Mouse (Mus musculus): Measurements from ENCODE around the gene Stx4a. TPM values are rescaled to one million over a fixed set of nuclear protein-coding genes. Genes with fewer than 3 reads are reported as not detected.

The Stx4a gene
- 39.6 and 41.1 TPM in 2 replicates for polyA plus RNA-seq (2012; rRNA removed)

DNA sequence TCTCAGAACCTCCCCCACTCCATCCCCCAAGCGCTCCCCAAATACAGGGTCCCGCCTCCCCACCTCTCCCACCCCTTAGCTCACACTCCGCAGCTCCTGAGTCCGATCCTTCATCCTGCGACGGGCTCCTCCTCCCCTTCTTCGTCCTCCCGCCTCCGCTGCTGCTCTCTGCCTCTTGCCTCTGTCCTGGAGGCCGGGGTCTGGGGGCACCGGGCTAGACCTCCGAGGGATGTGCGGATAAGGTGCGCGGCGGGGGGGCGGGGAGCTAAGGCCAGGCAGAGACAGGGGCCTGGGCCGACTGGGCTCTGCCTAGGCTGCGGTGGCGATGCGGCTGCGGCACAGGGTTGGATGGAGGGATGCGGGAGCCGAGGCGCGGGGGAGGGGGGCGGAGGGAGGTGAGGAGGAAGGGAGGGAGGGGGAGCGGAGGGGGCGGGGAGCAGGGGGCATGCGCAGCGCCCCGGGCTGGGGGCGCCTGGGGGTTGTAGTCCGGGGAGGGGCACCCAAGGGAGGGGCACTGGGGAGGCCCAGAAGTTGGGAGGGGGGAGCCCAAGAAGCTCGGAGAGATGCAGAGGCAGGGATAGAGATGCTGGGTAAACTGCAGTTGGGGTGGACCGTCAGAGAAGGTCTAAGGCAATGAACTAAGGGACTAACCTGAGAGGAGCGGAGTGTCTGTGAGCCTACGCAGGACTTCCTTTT, at the start of gene Stx4a, which contains the start of gene Stx1b:
Gene Stx4a, plus strand, starts transcription at position 119 of the 696 bp plus-strand sequence.
Gene Stx1b, minus strand, starts transcription at position 374 of the 696 bp plus-strand sequence.

DNA sequence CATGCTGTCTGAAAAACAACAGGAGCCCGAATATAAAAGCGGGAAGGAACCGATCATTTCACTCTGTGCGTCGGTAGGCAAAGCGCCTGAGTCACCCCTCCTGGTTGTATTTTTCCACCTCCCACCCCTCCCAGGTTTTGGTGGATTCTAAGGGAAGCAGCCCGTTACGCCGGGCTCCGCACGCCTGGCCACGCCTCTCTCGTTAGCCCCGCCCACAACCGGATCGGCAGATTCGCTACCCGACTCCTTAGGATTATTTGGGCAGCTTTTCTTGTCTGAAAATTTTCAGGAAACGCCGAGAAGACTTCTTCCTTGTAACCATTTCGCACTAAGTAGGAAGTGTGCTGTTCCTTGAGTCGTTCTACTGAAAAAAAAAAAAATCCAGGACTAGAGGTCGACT, 47.7 kb upstream of the Stx4a start, which contains the start of gene Setd1a:
Gene Setd1a, plus strand, starts transcription at position 245 of the 400 bp plus-strand sequence.

DNA sequence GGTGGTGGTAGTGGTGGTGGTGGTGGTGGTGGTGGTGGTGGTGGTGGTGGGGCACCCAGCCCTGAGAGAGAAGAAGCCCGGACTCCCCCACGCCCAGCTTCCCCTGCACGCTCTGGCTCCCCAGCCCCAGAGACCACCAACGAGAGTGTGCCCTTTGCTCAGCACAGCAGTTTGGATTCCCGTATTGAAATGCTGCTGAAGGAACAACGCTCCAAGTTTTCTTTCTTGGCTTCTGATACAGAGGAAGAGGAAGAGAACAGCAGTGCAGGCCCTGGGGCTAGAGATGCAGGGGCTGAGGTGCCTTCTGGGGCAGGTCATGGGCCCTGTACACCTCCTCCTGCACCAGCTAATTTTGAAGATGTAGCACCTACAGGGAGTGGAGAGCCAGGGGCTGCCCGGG, 38.8 kb upstream of the Stx4a start, which contains the start of gene Gm49388:
Gene Gm49388, plus strand, starts transcription at position 301 of the 400 bp plus-strand sequence.

DNA sequence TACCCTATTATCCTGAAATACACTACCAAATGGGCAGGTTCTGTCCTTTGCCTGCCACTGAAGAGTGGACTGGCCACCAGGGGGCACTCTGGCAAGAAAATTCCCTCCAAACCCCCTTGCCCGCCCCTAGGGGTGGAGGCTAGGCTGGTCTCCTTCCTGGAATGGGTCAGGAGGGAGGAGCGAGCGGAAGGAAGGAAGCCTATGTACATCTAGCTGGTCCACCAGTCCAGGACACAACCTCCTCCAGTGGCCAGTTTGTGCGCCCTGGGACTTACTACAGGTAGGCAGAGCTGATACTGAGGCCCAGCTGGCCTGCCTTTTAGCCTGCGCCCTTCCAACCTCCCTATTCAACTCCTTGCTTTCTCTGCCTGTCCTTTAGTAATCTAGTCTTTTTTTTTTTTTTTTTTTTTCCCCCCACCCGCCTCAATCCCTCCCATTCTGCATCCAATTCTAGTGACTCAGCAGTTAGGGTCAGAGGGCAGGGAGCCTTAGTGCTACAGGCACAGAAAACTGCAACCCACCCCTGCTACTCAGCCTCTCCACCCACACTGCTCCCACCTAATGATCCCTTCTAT, 23.6 kb upstream of the Stx4a start, which contains the start of gene Hsd3b7:
Gene Hsd3b7, plus strand, starts transcription at position 170 of the 575 bp plus-strand sequence.

DNA sequence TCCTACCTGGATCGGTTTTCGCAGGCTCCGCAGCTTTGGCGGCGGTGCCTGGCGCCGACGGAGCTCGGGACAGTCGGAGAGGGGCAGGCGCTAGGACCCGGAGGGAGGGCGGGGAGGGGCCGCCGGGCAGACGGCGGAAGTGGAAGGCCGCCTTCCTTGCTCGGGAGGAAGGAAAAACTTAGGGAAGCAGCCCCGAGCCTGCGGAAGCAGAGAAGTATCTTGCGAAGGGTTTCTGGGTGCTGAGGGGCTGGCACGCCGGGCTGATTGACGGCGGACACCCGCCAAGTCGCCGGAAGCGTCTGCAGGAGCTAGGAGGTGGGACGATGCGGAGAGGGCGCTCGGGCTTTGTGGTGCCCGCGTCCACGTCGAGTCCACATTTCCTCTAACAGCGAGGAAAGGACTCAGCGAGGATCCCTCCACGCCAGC, 52.0 kb downstream of the Stx4a start, which contains the start of gene Zfp646:
Gene Zfp646, plus strand, starts transcription at position 181 of the 426 bp plus-strand sequence.

DNA sequence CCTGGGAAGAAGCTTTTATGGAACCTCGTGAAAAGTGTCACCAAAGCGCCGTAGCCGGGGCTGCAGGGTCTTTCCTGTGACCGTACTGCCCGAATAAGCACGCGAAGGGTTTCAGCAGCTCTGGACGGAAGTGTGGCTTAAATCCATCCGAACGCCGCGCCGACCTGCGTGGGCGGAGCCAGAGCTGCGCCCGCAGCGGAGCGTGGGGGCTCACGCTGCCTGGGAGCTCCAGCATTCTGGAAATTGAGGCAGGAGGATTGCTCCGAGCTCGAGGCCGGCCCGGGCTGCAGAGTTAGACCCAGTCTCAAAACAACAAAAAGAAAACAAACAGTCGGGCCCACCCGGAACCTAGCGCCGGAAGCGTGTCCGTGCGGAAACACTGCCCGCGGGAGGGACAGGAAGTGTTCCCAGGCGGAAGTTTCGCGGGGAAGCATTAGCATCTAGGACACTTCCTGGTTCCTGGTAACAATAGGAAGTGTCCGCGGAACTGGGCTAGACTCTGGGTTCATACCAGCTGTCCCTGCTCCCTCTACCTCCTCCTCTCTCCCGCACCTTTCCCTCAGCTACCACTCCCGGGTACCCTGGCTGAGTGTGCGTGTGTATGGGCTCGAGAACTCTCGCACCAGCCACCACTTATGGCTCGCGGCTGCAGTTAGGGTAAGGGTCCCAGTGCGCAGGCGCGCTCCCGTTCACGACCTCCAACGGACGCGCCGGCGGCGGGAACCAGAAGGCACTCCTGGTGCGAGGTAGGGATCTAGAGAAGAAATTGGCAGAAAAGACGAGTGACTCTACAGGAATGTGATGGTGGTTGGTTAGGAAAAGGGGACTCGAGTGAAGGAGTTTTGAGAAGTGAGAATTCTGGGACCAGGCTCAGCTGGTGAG, 52.6 kb downstream of the Stx4a start, which contains the start of gene Zfp668:
Gene Zfp668, minus strand, starts transcription at position 362 of the 882 bp plus-strand sequence.

DNA sequence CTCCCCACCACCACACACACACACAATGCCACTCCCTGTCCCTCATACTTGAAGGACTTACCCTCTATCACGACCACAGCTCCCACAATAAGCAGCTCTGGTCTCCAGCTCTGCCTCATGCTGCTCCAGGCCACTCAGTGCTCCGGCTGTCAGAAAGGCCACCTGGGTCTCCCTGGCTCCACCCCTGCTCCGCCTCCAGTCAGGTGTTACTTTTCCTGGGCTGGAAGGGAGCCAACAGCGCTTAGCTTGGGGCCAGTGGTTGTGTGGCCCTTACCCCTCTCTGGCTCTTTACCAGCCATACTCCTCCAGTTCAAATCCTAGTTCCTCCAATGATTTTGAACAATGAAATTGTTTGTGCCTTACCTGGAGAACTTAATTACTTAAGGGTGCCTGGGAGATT, 66.7 kb downstream of the Stx4a start, which contains the start of gene Prss53:
Gene Prss53, minus strand, starts transcription at position 173 of the 400 bp plus-strand sequence.

DNA sequence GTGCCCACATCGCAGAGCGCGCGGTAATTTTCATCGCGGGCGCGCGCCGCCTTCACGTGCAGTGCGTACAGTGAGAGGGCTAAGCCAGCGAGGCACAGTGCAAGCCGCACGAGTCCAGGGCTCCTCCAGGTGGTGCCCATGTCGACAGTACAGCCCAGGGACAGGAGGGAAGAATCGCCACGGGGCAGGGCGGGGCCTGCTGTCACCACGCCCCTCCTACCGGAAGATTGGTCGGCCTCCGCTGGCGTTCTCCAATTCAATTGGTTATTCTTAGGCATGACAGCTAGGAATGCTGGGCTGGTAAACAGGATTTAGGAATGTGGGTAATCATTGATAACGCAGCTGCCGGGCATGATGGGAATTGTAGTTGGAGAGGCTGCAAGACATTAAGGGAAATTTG, 71.3 kb downstream of the Stx4a start, which contains the start of the genes Gm21974 and Vkorc1:
Gene Gm21974, minus strand, starts transcription at position 13 of the 400 bp plus-strand sequence.
Gene Vkorc1, minus strand, starts transcription at position 176 of the 400 bp plus-strand sequence.

Other genes with a start within 250 kb of the Stx4a start
- gene Ccdc189, start 235.7 kb upstream of the Stx4a start, polyA plus RNA-seq (2012; rRNA removed) = 3.1 and 4.4 TPM in 2 replicates
- gene Rnf40, start 235.5 kb upstream of the Stx4a start, polyA plus RNA-seq (2012; rRNA removed) = 12.6 and 15.5 TPM in 2 replicates
- gene Zfp629, start 208.5 kb upstream of the Stx4a start, polyA plus RNA-seq (2012; rRNA removed) = 3.4 and 4.5 TPM in 2 replicates
- gene Bcl7c, start 115.4 kb upstream of the Stx4a start, polyA plus RNA-seq (2012; rRNA removed) = 12.7 and 12.9 TPM in 2 replicates
- gene Ctf1, start 111.6 kb upstream of the Stx4a start, polyA plus RNA-seq (2012; rRNA removed) = 6.2 and 6.4 TPM in 2 replicates
- gene Ctf2, start 92.1 kb upstream of the Stx4a start, polyA plus RNA-seq (2012; rRNA removed) = not detected in 2 replicates
- 5.1 and 5.4 TPM in 2 replicates for gene Fbxl19, start 79.8 kb upstream of the Stx4a start, polyA plus RNA-seq (2012; rRNA removed)
- gene Orai3, start 54.5 kb upstream of the Stx4a start, polyA plus RNA-seq (2012; rRNA removed) = 11.4 and 12.1 TPM in 2 replicates
- 3.8 and 4.8 TPM in 2 replicates for gene Setd1a, start 47.6 kb upstream of the Stx4a start, polyA plus RNA-seq (2012; rRNA removed)
- 0.12 TPM in 1 of 2 replicates, not detected in the other for gene Gm49388, start 38.7 kb upstream of the Stx4a start, polyA plus RNA-seq (2012; rRNA removed)
- 228 and 255 TPM in 2 replicates for gene Hsd3b7, start 23.7 kb upstream of the Stx4a start, polyA plus RNA-seq (2012; rRNA removed)
- gene Stx1b, start 255 bp downstream of the Stx4a start, polyA plus RNA-seq (2012; rRNA removed) = 2.5 and 2.9 TPM in 2 replicates
- 5.3 and 5.5 TPM in 2 replicates for gene Zfp646, start 51.9 kb downstream of the Stx4a start, polyA plus RNA-seq (2012; rRNA removed)
- 1.7 and 1.9 TPM in 2 replicates for gene Zfp668, start 52.5 kb downstream of the Stx4a start, polyA plus RNA-seq (2012; rRNA removed)
- gene Prss53, start 66.7 kb downstream of the Stx4a start, polyA plus RNA-seq (2012; rRNA removed) = 1.8 and 1.9 TPM in 2 replicates
- gene Gm21974, start 71.2 kb downstream of the Stx4a start, polyA plus RNA-seq (2012; rRNA removed) = not detected in 2 replicates
- 384 and 432 TPM in 2 replicates for gene Vkorc1, start 71.3 kb downstream of the Stx4a start, polyA plus RNA-seq (2012; rRNA removed)
- 21.6 TPM in 2 replicates for gene Bckdk, start 79.8 kb downstream of the Stx4a start, polyA plus RNA-seq (2012; rRNA removed)
- gene Kat8, start 88.2 kb downstream of the Stx4a start, polyA plus RNA-seq (2012; rRNA removed) = 11.1 and 11.5 TPM in 2 replicates
- 24.5 and 29.4 TPM in 2 replicates for gene Prss8, start 105.8 kb downstream of the Stx4a start, polyA plus RNA-seq (2012; rRNA removed)
- 3.5 and 4.0 TPM in 2 replicates for gene Prss36, start 122.4 kb downstream of the Stx4a start, polyA plus RNA-seq (2012; rRNA removed)
- 203 and 208 TPM in 2 replicates for gene Fus, start 143.2 kb downstream of the Stx4a start, polyA plus RNA-seq (2012; rRNA removed)
- gene Pycard, start 169.6 kb downstream of the Stx4a start, polyA plus RNA-seq (2012; rRNA removed) = 17.8 and 18.5 TPM in 2 replicates
- gene Trim72, start 179.7 kb downstream of the Stx4a start, polyA plus RNA-seq (2012; rRNA removed) = 0.07 TPM in 2 replicates
- 11.7 and 16.8 TPM in 2 replicates for gene Itgam, start 238.3 kb downstream of the Stx4a start, polyA plus RNA-seq (2012; rRNA removed)
- gene Gm49368, start 238.4 kb downstream of the Stx4a start, polyA plus RNA-seq (2012; rRNA removed) = 0.12 and 0.17 TPM in 2 replicates